Mouse (Mus musculus) spleen, adult 2 months (tissue): ENCODE measurements around the gene Rap1gap2.

Experiments
- CTCF ChIP-seq: fragments of 200-500 bp; IDR thresholded peaks from 2 replicates; pipeline ENCODE4 v1.5.1; 2011; ENCODE audit warnings: mild to moderate bottlenecking, inconsistent platforms; ENCODE audit not compliant: insufficient read depth, insufficient read length, insufficient replicate concordance; ENCODE audit errors: extremely low read depth
- POLR2A ChIP-seq: fragments of 200-500 bp; IDR thresholded peaks from 2 replicates; pipeline ENCODE4 v1.6.1; 2011; ENCODE audit warnings: low read depth, low read length, inconsistent platforms

DNA sequence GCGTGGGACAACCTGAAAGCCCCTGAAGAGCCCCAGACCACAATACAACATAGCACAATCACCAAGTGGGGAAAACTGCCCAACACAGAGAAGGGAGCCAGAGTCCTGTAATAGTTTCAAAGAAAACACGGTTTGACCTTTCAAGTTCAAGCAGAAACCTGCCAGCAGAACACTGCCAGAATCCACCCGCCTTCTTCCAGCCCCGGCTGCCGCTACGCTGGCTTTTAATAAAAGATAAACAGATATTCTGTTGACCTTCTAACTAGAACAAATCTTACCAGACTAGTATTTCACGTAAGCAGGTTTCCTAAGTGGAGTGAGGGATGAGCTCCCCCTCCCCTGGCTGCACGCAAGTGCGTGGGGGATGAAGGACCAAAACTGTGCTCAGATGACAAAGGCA lies 225.0 kb downstream of the Rap1gap2 start:
- TF ChIP-seq CTCF (no peak), POLR2A (no peak)
